Mouse (Mus musculus): ENCODE data around the gene Gm49403.
A peak's percentile ranks its signal among the peaks of the same experiment; 100 is the strongest.
"Not testable (repeated sequence)": the region's sequence is repeated elsewhere in the genome, so short reads cannot be mapped to it uniquely, and the experiment has no call there.

The Gm49403 gene

DNA sequence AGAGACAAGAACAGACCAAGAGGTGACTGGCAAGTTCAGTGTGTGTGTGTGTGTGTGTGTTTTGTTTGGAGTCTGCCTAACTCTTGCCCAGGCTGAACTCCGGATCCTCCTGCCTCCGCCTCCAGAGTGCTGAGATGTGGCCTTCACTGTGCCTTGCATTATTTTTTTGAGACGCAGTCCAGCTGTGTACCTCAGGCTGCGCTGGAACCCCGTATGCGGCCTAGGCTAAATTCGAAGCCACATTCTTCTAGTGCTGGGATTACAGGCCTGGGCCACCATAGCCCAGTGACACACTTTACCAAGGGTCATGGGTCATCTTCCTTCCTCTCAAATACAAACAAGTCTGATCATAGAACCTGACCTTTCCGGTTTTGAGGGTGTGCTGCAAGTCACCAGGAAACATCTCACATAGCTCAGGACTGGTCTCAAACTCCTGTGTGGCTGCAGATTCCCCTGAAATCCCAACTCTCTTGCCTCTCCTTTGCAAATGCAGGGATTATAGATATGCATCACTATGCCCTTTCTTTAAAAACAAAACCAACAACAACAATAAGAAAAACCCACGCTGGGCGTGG lies 11.4 kb upstream of the Gm49403 start:
- no peak for DNase-seq

DNA sequence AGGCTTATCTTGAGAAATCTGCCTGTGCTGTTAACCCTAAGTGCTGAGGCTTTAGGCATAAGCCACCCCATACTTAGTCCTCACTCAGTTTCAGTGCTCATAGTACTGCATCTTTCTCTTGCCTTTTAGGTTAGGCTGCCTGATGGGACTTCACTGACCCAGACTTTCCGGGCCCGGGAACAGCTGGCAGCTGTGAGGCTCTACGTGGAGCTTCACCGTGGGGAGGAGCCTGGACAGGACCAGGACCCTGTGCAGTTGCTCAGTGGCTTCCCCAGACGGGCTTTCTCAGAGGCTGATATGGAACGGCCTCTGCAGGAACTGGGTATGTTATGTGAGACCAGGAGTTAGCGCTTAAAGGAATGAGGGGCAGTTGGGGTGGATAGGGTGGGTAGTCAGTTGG lies 8.7 kb upstream of the Gm49403 start:
- no peak for DNase-seq

DNA sequence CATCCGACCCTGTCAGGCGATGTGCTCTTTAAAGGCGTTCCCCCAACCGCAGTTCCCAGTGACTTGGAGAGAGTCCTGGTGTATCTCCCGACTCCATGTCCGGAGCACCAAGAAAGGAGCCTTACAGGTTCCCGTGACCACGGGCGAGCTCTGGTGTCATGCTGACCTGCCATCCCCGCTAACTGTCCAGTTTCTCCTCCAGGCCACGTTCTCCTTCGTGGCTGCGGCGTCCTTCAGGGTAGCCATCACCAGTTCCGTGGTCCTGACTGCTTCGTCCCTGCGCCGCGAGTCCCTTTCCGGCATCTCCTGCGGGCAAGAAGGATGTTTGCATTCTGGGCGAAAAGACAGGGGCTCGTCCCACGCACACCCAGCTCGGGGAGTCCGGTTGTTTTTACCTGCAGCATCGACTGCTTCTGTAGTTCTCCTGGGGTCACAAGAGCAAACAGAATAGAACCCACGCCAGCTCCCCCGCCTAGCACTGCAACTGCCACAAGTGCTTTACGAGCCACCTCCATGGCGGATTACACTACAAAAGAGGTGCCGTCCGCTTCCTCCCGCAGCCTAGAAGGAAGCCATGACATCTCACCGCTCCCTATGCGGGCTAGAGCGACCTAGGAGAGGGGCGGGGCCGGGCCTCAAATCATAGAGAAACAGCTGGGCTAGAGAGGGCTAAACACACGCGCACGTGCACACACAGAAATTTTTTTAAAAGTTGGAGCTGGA lies 3.3 kb upstream of the Gm49403 start, which contains the start of gene Uqcc3:
Uqcc3 (minus strand) TSS at position 613 of the 723 bp plus-strand sequence.
- DNase-seq, result peak; percentile 95

DNA sequence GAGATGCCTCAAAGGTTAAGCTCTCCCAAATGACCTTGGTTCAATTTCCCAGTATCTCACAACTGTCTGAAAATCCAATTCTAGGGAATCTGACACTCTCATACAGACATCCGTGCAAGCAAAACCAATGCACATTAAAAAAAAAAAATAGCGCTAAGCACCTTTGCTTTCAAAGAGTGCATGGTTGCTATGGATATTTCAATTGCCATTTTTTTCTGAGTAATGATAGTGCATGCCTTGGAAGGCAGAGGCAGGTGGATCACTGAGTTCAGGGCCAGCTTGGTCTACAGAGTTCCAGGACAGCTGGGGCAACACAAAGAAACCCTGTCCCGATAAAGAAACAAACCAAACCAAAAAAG lies 2.7 kb upstream of the Gm49403 start:
- no peak for DNase-seq

DNA sequence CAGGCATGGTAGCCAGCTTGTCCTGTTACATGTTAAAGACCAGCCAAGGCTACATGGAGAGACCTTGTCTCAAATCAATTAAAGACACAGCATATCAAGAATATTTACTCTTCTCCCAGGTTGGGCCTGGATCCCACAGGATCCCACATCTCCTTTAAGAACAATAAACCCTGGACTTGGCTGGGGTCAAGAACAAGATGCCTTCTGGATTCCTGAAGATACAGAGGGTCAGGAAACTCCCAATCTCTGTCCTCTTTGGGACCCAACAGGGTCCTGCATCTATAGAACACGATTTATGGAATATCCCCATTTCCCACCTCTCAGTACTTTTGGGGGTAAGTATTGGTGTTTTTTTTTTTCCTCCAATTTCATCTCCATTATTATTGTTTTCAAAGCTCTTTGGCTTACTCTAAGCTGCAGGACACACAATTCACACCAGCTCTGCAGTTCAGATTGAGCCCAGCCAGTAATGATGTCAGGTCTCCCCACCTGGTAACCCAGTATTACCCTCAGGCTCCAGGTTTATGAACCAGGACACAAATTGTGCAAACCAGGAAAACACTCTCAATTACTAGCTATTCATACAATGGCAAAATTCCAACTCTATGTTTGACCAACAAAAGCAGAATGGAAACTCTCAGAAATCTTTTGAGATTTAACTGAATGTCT lies 3.3 kb downstream of the Gm49403 start:
- no peak for DNase-seq

DNA sequence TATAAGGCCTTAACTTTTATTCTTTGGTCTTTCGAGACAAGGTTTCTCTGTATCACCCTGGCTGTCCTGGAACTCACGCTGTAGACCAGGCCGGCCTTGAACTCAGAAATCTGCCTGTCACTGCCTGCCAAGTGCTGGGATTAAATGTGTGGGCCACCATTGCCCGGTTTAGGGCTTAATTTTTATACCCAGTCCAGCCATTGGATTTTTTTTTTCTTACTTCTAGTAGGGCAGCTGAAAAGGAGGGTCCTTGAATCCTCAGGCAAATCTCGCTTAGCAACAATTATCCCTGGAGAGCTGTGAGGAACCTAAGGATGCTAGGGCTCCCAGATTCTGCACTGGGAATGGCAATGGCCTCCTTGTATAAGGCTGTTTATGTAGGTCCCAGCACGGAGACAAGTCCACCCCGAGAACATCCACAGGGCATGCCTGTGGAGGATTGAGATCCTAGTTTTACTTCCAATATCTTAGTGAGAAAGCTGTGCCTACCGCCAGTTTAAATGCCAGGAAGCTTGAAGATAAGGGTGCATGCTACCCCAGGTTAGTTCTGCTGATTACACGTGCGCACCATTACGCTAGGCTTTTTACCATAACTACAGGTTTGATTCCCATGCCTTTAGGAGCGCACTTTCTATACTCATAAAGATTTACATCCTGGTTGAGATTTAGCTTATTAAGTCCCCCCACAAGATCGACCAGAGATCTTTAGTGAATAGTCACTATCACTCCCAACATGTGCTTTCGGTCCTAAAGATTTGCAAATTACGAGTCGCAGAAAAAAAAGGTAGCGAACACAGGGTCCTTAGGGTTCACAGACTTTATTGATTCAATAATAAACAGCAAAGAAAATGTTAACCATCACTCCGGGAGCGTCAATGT lies 4.1 kb downstream of the Gm49403 start:
- no peak for DNase-seq

DNA sequence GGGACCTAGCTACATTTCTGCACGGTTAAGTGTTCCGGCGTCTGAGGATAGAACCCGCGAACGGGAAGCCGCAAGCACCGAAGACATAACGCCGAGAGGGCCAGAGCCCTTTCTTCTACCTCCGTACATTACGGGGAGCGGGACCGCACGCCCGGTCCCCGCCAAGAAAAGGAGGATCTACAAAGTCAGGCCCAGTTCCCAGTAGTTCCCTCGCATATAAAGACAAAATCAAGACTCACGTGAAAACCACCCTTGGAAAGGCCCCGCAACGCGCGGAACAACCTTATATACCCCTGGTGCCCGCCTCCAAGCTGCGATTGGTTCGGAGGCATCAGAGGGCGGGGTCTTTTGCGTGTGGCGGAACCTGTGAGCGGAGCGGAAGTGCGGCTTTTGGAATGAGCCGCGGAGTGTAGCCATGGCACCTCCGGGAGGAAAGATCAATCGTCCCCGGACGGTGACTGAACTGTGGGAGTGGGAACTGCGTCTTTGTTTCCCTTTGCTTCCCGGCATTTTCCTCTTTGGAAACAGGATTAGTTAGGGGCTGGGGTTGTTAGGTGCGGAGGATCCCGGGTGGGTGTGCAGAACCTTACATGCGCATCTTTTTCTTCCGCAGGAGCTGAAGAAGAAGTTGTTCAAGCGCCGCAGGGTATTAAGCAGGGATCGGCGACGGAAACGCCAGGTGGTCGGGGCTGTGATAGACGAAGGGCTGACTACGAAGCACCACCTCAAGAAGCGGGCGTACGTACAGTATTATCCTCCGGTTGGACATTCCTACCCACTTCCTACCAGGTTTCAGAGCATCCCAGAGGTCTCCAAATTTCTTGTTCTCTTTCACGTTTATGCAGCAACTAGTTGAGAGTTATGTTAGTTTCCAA lies 5.0 kb downstream of the Gm49403 start, which contains the start of the genes 1810009A15Rik and Gm49416:
1810009A15Rik (plus strand) TSS at position 343 of the 875 bp plus-strand sequence.
Gm49416 (plus strand) TSS at position 416 of the 875 bp plus-strand sequence.
- peak; percentile 98 for DNase-seq

DNA sequence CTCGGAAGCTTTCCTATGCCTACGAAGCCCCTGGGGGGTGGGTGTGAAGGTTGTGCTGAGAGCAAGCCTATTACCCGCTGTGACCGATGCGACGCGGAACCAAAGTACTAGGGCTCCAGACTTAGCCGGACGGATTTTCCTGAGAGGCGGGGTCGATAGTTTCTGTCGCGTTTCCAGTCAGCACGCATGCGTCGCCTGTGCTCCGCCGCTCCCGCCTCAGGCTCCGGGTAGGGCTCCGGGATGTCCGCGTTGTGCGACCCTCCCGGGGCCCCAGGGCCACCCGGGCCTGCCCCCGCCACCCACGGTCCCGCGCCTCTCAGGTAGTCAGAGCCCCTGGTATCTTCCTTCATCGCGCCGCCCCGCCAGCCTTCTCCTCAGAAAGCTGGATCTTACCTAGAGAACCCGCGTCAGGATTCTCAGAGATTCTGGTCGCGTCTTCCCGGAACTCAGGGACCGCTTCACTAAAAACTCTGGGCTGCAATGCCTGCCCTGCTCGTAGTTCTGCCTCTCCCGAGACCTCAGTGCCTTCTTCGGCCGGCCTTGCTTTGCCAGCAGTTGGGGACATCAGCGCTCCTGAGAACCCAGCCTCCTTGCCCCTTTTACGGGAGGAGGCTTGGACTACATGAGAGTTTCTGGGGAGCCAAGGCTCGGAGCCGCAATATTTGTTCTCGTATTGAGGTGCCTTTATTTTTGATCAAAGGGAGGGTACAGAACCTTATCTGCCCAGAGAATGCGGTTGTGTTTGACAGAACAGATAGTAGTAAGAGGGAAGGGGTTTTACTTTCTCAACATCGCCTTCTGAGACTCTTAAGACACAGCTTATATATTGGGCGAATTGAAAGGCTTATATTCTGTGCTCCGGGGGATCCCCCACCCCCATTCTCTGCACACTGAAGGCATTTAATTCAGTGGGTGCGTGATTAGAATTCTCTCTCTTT lies 9.4 kb downstream of the Gm49403 start, which contains the start of gene Ints5:
Ints5 (plus strand) TSS at position 177 of the 938 bp plus-strand sequence.
- DNase-seq, result peak; percentile 92

DNA sequence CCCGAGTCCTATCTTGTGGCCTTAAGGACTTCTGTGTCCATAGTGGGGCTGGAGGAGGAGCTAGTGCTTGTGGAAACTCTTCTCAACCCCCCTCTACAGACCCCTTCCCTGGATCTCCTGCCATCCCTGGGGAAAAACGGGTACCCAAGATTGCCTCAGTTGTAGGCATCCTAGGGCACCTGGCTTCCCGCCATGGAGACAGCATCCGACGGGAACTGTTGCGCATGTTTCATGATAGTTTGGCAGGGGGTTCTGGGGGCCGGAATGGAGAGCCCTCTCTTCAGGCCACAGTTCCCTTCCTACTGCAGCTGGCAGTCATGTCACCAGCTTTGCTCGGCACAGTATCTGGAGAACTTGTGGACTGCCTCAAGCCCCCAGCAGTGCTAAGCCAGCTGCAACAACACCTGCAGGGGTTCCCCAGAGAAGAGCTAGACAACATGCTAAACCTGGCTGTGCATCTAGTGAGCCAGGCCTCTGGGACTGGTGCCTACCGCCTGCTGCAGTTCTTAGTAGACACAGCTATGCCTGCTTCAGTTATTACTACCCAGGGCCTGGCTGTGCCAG lies 11.7 kb downstream of the Gm49403 start:
- no peak for DNase-seq

DNA sequence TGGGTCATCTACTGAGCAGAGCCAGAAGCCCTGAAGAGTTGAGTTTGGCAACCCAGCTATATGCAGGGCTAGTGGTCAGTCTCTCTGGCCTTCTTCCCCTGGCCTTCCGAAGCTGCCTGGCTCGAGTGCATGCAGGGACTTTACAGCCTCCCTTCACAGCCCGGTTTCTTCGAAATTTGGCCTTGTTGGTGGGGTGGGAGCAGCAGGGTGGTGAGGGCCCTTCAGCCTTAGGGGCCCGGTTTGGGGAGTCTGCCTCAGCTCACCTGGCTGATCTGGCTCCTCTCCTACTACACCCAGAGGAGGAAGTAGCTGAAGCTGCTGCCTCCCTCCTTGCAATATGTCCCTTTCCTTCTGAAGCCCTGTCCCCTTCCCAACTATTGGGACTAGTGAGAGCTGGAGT lies 12.5 kb downstream of the Gm49403 start:
- not testable (repeated sequence) for DNase-seq

DNA sequence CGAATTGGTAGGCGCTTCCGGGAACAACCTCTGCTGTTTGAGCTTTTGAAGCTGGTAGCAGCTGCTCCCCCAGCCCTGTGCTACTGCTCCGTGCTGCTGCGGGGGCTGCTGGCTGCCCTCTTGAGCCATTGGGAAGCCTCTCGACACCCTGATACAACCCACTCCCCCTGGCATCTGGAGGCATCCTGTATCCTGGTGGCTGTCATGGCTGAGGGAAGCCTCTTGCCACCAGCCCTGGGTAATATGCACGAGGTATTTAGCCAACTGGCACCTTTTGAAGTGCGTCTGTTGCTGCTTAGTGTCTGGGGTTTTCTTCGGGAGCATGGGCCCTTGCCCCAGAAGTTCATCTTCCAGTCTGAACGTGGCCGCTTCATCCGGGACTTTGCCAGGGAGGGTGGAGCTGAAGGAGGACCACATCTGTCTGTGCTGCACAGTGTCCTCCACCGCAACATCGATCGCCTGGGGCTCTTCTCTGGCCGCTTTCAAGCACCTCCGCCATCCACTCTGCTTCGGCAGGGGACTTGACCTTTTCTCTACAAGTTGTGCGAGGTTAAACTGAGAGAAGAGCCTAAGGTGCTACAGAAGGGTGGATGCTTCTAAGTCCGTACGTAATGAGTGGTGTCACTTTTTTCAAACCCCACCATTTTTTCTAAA lies 13.6 kb downstream of the Gm49403 start:
- DNase-seq, result peak; percentile 78

DNA sequence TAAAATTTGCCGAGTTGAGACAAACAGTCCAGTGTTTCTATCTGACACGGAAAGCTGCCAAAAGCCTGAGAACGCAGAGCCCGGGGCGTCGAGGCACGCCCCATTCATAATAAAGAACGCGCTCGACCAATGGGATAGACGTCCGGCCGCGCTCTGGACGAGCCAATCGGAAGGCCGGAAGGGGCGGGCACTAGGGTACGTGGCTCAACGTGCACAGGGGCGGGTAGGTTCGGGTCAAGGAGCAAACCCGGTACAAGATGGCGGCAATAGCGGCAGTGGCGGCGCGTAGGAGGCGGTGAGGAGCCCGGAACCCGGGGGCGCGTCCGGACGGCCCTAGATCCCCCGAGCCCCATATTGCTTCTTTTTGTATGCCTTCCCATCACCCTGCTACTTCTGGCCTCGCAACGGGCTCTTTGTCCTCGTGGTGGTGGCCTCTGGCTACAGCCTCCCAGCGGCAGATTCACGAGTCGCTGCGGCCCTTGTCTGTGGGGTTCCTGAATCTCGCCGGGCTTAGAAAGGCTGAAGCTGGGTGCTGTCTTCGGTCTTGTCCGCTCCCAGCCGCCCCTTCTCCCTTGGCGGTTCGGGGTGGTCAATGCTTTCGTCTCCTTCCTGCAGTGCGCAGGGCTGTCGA lies 14.2 kb downstream of the Gm49403 start, which contains the start of gene Ganab:
Ganab (plus strand) TSS at position 207 of the 631 bp plus-strand sequence.
- DNase-seq, result peak; percentile 98

DNA sequence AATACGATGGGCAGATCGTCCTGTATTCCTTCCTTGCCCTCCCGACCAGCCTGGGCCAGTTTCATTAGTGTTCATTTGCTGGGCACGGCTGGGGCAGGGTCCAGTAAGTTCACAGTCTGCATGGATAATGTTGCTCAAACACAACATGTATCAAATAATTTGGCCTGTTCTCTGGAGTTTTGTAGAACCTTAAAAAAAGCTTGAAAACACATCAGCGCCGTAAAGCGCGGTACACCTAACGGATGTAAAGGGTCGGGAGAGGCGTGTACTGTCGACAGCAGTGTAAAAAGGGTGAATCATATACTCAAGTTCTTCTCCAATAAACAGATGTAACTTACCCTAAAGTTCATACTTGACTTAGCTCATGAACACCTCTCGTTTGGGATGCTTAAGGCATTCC lies 14.8 kb downstream of the Gm49403 start:
- no peak for DNase-seq

DNA sequence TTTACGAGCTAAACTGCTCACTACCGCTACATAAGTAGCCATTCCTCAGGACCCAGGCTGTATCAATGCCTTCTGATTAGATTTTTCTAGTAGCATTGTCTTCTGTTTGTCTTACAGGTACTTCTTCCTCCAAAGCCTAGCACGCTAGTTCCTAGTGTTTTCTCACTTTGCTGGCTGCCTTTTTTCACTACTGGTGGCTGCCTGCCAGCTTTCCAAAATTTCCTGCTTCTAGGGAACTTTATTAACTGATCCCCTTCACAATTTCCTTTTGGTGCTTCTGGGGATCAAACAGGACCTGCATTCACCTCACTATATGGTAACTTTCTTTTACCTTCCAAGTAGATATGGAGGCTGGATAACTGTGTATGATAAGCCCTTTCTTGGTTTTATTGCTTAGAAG lies 15.3 kb downstream of the Gm49403 start:
- DNase-seq, result no peak

DNA sequence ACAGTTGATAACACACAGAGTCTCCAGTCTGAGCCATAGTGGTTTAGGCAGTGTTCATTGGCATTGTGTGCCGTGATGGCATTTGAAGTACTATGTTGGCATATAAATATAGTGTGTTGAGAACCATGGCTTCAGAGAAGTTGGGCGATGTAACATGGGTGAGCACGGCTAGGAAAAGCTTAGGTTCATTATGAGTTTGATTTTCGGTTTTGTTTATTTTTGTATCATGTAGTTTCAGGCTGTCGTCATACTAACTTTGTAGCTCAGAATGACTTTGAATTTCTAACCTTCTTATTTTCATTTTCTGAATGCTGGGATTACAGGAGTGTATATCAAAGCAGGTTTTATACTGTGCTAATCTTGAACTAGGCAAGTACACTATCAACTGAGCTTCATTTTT lies 19.7 kb downstream of the Gm49403 start:
- no peak for DNase-seq

DNA sequence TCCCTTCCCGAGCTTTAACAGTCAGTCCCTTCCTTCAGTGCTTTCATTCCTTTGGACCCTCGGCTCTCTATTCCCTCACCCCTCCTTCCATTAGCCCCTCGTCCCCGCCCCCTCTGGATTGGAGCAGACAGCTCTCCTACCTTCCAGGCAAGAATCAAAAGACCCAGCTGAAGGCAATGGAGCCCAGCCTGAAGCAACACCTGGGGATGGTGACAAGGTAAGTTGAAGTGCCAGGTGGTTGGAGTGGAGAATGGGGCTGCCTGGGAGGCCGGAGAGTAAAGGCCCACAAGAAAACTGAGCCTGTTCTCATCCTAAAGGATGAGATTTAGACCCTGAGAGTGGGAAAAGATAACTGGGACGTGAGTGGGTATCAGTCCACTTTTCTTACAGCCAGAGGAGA lies 24.8 kb downstream of the Gm49403 start:
- DNase-seq, result no peak

DNA sequence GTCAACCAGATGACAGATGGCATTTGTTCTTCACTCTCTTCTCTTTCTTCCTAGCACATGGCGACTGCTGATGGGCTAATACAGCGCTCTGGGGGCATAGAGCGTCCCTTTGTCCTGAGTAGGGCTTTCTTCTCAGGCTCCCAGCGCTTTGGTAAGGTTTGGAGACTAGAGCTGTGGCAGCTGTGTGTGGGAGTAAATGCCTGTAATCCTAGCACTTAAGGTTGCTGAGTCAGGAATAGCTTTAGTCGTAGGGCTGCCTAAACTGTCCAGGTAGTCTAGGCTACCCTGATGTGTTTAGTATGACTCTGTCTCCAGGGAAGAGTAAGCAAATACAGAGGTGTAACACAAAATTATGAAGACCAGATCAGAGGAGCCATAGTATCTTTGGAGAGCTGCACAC lies 28.1 kb downstream of the Gm49403 start:
- DNase-seq, result no peak

DNA sequence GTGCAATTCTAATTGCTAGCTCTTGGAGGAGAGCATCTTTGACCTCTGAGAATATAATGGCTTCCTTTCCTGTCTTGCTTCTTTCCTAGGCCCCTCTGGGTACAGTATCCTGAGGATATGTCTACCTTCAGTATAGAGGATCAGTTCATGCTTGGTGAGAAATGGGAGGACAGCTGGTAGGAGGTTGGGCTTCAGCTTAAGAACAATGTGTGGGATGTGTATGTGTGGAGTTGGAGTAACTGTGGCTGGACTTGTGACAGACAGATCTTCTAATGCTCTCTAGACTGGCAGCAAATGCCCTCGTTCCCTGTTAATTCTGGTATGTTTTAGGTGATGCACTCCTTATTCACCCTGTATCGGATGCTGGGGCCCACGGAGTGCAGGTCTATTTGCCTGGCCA lies 30.5 kb downstream of the Gm49403 start:
- no peak for DNase-seq

DNA sequence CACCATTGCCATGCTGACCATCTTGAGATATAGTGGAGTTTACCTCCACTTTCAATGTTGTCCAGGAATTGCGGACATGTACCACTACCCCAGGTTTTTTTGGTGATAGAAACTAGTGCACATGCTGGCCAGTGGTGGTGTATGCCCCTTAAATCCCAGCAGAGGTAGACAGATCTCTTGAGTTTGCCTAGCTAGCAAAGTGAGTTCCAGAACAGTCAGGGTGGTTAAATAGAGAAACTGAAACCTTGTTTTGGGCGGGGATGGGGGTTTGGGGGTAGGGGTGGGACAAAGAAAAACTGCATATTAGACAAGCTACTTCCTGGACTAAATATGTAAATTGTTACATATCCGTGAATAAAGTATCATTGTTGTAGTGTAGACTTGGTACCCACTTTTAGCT lies 35.3 kb downstream of the Gm49403 start:
- DNase-seq, result no peak
